Mouse (Mus musculus): ENCODE data around the gene 0610037L13Rik. TPM values are rescaled to one million over a fixed set of nuclear protein-coding genes. Genes with fewer than 3 reads are reported as not detected.

Gene 0610037L13Rik
- total and polyA plus RNA-seq, 2 experiments from 2014 or later = 40.5 to 94.7 TPM

GRCm38 (mm10) chr4:107900206-107900605 lies 10.6 kb downstream of the 0610037L13Rik start:
- no peaks in the 10 kb centered on the region for H3K9me3 ChIP-seq (ENCODE audit: low read length)
- TF ChIP-seq CTCF (IDR thresholded peaks at IDR 0.05) = no peak
- H3K4me2 ChIP-seq (ENCODE audit: low read depth, low read length, poor library complexity, severe bottlenecking) = no peak overlapping the region
- H3K9ac ChIP-seq (replicated peaks; ENCODE audit: low read length, poor library complexity, severe bottlenecking) = no peak overlapping the region
- no peaks in the 10 kb centered on the region for H3K27me3 ChIP-seq (ENCODE audit: insufficient read depth, low read length)
- no peak overlapping the region for H3K27ac ChIP-seq (ENCODE audit: low read depth, low read length)
- no peak for ATAC-seq (ENCODE audit: low FRiP score)
- peaks cover 24% of the 10 kb centered on the region for H3K36me3 ChIP-seq (ENCODE audit: insufficient read depth, low read length)
- no peaks in the 10 kb centered on the region for H3K4me1 ChIP-seq (ENCODE audit: insufficient read depth, low read length)
- DNase-seq (ENCODE audit: low spot score) = no peak
- WGBS = 87% methylated on average over 3 of the region's 3 CpGs
- H3K4me3 ChIP-seq (ENCODE audit: low read depth, low read length) = no peak overlapping the region

GRCm38 (mm10) chr4:107904252-107904651 lies 14.6 kb downstream of the 0610037L13Rik start:
- no peaks in the 10 kb centered on the region for H3K4me1 ChIP-seq (ENCODE audit: insufficient read depth, low read length)
- ATAC-seq (ENCODE audit: low FRiP score) (no peak), DNase-seq (ENCODE audit: low spot score) (no peak)
- H3K27ac ChIP-seq (ENCODE audit: low read depth, low read length) = no peak overlapping the region
- 97% methylated on average over 10 of the region's 10 CpGs for WGBS
- no peaks in the 10 kb centered on the region for H3K27me3 ChIP-seq (ENCODE audit: insufficient read depth, low read length)
- H3K36me3 ChIP-seq (ENCODE audit: insufficient read depth, low read length) = peaks cover 11% of the 10 kb centered on the region; the same call in 1 of the 2 replicates
- no peak overlapping the region for H3K4me3 ChIP-seq (ENCODE audit: low read depth, low read length)
- H3K9me3 ChIP-seq (ENCODE audit: low read length) = no peaks in the 10 kb centered on the region
- no peak for TF ChIP-seq CTCF (IDR thresholded peaks at IDR 0.05)
- H3K9ac ChIP-seq (replicated peaks; ENCODE audit: low read length, poor library complexity, severe bottlenecking) = no peak overlapping the region
- no peak overlapping the region for H3K4me2 ChIP-seq (ENCODE audit: low read depth, low read length, poor library complexity, severe bottlenecking)

DNA sequence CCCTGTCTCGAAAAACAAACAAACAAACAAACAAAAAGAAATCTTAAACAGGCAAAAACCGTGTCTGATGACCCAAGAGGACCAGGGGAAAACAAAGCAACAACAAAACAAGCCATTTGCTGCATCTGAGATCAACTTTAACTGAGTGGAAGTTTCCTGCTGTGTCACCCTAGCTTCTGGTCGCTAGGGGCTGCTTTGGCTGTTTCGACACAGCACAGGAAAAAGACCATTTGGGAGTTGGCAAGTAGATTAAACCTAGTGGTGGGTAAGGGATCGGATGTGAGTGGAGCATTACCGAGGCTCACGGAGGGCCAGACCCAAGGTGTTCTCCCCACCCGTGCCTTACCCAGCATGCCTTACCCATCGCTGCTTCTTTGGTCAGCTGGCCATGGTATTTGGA lies 16.9 kb downstream of the 0610037L13Rik start:
- ATAC-seq (ENCODE audit: low FRiP score) (no peak), DNase-seq (ENCODE audit: low spot score) (no peak)
- no peak overlapping the region for H3K9ac ChIP-seq (replicated peaks; ENCODE audit: low read length, poor library complexity, severe bottlenecking)
- H3K4me1 ChIP-seq (ENCODE audit: insufficient read depth, low read length) = no peaks in the 10 kb centered on the region
- no peak overlapping the region for H3K4me3 ChIP-seq (ENCODE audit: low read depth, low read length)
- no peak for TF ChIP-seq CTCF (IDR thresholded peaks at IDR 0.05)
- H3K27me3 ChIP-seq (ENCODE audit: insufficient read depth, low read length) = no peaks in the 10 kb centered on the region
- peaks cover 11% of the 10 kb centered on the region; the same call in 1 of the 2 replicates for H3K36me3 ChIP-seq (ENCODE audit: insufficient read depth, low read length)
- no peaks in the 10 kb centered on the region for H3K9me3 ChIP-seq (ENCODE audit: low read length)
- 94% methylated on average over 9 of the region's 9 CpGs for WGBS
- no peak overlapping the region for H3K4me2 ChIP-seq (ENCODE audit: low read depth, low read length, poor library complexity, severe bottlenecking)
- no peak overlapping the region for H3K27ac ChIP-seq (ENCODE audit: low read depth, low read length)

DNA sequence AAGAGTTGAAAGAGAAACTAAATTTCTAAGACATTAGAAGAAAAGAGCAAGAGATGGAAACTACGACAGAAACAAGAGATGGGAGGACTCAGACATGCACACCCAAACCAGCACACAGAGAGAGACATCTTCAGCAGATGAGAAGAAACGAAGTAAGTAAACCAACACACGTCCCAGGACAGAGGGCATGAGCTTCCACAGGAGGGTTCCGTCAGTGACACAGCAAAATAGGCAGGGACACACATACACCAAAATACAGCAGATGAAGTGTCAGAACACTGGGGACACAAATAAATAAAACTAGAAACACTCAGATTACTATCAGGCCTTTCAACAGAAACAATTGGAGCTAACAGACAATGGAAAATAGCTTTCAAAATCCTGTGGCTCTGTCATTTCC lies 20.4 kb downstream of the 0610037L13Rik start:
- WGBS = 93% methylated on average over 4 of the region's 4 CpGs

GRCm38 (mm10) chr4:107920336-107920735 lies 30.7 kb downstream of the 0610037L13Rik start:
- Histone ChIP-seq H3K4me3 (ENCODE audit: low read depth, low read length) (no peak overlapping the region), H3K4me1 (ENCODE audit: insufficient read depth, low read length) (no peaks in the 10 kb centered on the region), H3K9me3 (ENCODE audit: low read length) (no peaks in the 10 kb centered on the region), H3K9ac (replicated peaks; ENCODE audit: low read length, poor library complexity, severe bottlenecking) (no peak overlapping the region), H3K4me2 (ENCODE audit: low read depth, low read length, poor library complexity, severe bottlenecking) (no peak overlapping the region), H3K36me3 (ENCODE audit: insufficient read depth, low read length) (no peaks in the 10 kb centered on the region), H3K27me3 (ENCODE audit: insufficient read depth, low read length) (no peaks in the 10 kb centered on the region), H3K27ac (ENCODE audit: low read depth, low read length) (no peak overlapping the region)
- no peak for ATAC-seq (ENCODE audit: low FRiP score)
- TF ChIP-seq CTCF (IDR thresholded peaks at IDR 0.05) = no peak
- WGBS = 97% methylated on average over 2 of the region's 2 CpGs
- DNase-seq (ENCODE audit: low spot score) = no peak

More for the DNA sequence above, 20.4 kb downstream of the 0610037L13Rik start:
- no peak for TF ChIP-seq CTCF (IDR thresholded peaks at IDR 0.05)
- no peak overlapping the region for H3K27ac ChIP-seq (ENCODE audit: low read depth, low read length)
- no peaks in the 10 kb centered on the region for H3K4me1 ChIP-seq (ENCODE audit: insufficient read depth, low read length)
- no peak for ATAC-seq (ENCODE audit: low FRiP score)
- H3K9me3 ChIP-seq (ENCODE audit: low read length) = no peaks in the 10 kb centered on the region
- no peak for DNase-seq (ENCODE audit: low spot score)
- H3K36me3 ChIP-seq (ENCODE audit: insufficient read depth, low read length) = peaks cover 26% of the 10 kb centered on the region
- no peak overlapping the region for H3K4me3 ChIP-seq (ENCODE audit: low read depth, low read length)
- no peak overlapping the region for H3K4me2 ChIP-seq (ENCODE audit: low read depth, low read length, poor library complexity, severe bottlenecking)
- no peak overlapping the region for H3K9ac ChIP-seq (replicated peaks; ENCODE audit: low read length, poor library complexity, severe bottlenecking)
- no peaks in the 10 kb centered on the region for H3K27me3 ChIP-seq (ENCODE audit: insufficient read depth, low read length)

- no peak overlapping the region for H3K9ac ChIP-seq (replicated peaks; ENCODE audit: low read length, poor library complexity, severe bottlenecking)
- H3K9me3 ChIP-seq (ENCODE audit: low read length) = no peaks in the 10 kb centered on the region
- no peak for TF ChIP-seq CTCF (IDR thresholded peaks at IDR 0.05)
- no peaks in the 10 kb centered on the region for H3K36me3 ChIP-seq (ENCODE audit: insufficient read depth, low read length)
- 81% methylated on average over 8 of the region's 8 CpGs for WGBS
- no peak overlapping the region for H3K27ac ChIP-seq (ENCODE audit: low read depth, low read length)
- H3K4me3 ChIP-seq (ENCODE audit: low read depth, low read length) = no peak overlapping the region
- DNase-seq (ENCODE audit: low spot score) = no peak
- no peaks in the 10 kb centered on the region for H3K27me3 ChIP-seq (ENCODE audit: insufficient read depth, low read length)
- no peak for ATAC-seq (ENCODE audit: low FRiP score)
- H3K4me2 ChIP-seq (ENCODE audit: low read depth, low read length, poor library complexity, severe bottlenecking) = no peak overlapping the region
- H3K4me1 ChIP-seq (ENCODE audit: insufficient read depth, low read length) = no peaks in the 10 kb centered on the region
Observed at GRCm38 (mm10) chr4:107921152-107921695, 31.6 kb downstream of the 0610037L13Rik start.

Data from midbrain, postnatal 0 days (tissue).